Mouse (Mus musculus): ENCODE results near the gene Arl14. TPM values are rescaled to one million over a fixed set of nuclear protein-coding genes. Genes with fewer than 3 reads are reported as not detected.
A peak's percentile ranks its signal among the peaks of the same experiment; 100 is the strongest.
"Not testable (repeated sequence)": the region's sequence is repeated elsewhere in the genome, so short reads cannot be mapped to it uniquely, and the experiment has no call there.

Gene Arl14
- total RNA-seq, 2 experiments from 2014 or later: not detected

DNA sequence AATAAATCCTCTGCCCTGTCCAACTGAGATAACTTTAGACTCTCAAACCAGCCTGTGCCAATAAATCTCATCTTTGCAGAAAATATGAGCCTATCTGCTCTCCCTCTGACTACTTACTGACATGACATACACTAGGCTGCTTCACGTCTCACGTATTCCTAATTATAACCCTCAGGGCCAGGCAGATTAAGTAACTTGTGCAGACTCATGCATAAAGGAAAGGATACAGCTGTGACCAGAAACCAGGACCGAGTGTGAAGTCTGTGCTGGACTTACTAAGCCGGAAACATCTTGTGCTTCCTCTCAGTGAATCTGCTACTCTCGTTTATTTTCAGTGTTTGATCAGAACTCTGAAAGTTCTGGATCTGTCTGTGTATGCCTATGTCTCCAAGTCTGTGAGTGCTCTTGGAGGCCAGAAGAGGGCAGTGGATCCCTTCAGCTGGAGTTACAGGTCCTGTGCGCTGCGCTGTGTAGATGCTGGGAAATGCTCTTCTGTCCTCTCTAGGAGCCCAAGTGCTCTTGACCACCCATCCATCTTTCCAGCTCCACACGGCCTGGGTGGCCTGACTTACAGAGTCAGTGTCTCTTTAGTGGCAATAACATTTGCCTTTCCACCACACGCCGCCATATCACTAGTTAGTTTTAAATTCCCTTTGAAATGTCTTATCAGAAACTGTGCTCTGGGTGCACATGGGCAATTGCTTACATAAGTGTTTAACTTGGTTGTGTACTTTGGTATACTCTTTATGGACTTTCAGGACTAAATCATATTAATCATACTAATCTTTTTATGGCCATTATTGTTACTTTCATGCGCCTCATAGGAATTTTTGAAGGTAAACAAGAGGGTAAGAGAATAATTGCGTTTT is 13.5 kb upstream of the Arl14 start:
- no peak for DNase-seq (ENCODE audit: low spot score in 2 of 2)
- intact Hi-C loops (cut with DNase I): no loop called here

DNA sequence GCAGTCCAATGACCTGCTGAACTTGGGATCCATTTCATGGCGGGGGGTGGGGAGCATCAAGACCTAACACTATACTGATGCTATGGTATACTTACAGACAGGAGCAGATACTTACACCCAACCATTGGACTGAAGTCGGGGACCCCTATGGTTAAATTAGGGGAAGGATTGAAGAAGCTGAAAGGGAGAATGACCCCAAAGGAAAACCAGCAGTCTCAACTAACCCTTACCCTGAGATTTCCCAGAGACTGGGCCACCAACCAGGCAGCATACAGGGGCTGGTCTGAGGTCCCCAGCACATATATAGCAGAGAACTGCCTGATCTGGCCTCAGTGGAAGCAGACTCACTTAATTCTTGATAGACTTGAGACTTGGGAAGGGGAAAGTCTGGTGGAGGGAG is 10.0 kb upstream of the Arl14 start:
- intact Hi-C loops (cut with DNase I): no loop called here
- no peak for DNase-seq (ENCODE audit: low spot score in 2 of 2)

DNA sequence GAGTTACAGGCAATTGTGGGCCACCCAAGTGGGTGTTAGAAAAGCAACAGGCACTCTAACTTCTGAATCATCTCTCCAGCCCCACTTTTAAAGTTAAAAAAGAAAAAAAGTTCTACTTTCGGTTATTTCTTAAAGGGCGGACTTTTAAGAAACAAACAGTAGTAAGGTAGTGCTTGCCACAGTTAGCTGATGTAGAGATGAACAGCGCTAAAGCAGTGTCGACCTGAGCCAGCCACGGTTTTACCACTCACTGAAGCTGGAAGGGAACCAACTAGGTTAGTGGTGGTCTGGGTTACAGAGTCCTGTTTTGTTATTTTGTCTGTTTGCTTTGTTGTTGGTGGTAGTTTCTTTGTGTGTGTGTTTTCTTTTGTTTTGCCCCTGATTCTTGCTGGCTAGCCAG is 8.8 kb upstream of the Arl14 start:
- intact Hi-C loops (cut with DNase I): no loop called here

DNA sequence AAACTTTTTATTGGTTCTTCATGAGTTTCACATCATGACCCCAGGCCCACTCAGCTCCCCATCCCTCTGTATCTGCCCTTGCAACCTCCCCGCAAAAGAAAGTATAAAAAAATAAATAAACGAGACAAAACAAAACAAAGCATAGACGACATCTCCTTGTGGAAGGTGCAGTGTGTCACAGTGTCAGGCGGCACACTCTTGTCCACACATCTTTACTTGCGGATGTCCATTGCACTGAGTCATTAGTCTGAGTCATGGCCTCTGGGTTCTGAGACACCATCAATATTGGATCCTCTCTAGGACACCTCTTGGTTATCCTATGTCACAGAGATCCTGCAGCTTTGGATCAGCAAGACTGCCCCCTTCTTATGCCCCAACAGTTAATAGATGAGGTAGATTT is 7.7 kb upstream of the Arl14 start:
- DNase-seq (ENCODE audit: low spot score in 2 of 2): no peak
- intact Hi-C loops (cut with DNase I): no loop called here

More for the DNA sequence above, 8.8 kb upstream of the Arl14 start:
- DNase-seq (ENCODE audit: low spot score in 2 of 2): no peak

DNA sequence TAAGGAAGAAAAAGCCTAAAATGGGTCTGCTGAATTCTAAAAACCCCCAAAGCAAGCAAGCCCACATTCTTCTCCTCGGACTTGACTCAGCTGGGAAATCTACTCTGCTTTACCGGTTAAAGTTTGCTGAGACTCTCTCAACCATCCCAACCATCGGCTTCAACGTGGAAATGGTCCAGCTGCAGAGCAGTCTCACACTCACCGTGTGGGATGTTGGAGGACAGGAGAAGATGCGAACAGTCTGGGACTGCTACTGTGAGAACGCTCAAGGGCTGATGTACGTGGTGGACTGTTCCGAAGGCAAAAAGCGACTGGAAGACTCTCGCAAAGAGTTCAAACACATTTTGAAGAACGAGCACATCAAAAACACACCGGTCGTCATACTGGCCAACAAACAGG is 282 bp downstream of the Arl14 start:
- DNase-seq (ENCODE audit: low spot score in 2 of 2): no peak
- intact Hi-C loops (cut with DNase I): no loop called here

DNA sequence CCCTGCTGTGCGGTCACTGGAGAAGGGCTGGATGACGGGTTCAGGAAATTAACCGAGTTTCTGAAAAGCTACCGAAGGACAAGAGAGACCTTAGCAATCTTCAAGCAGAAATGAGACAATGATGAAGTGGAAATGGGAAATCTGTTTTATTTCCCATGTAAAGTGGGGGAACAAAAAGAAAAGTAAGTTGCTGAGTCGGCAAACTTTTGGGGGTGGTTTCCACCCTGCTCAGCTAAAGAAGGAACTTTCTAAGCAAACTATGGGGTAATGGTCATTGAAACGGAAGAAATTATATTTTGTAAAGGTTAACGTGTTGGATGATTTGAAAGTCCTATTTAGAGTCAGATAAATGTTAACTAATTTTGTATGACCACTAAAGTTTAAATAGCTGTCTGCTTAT is 768 bp downstream of the Arl14 start:
- intact Hi-C loops (cut with DNase I): no loop called here
- DNase-seq (ENCODE audit: low spot score in 2 of 2): no peak

DNA sequence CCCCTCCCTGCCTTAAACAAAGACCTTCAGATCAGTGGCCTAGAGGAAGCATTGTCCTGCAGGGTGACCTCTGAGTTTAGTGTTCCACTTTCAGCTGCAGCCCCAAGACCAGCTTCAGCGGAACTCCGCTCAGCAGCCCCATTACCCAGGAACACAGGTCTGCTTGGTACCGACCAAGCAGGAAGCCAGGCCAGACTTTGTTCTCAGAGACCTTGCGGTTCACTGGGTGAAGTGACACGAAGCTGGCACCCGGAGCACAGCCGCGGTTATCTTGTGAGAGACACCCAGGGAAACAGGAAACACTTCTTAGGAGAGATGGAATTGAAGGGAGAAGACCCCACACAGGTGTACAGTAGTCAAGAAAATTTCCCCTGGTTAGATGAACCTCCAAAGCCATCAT is 1.4 kb downstream of the Arl14 start:
- no peak for DNase-seq (ENCODE audit: low spot score in 2 of 2)
- intact Hi-C loops (cut with DNase I): no loop called here

DNA sequence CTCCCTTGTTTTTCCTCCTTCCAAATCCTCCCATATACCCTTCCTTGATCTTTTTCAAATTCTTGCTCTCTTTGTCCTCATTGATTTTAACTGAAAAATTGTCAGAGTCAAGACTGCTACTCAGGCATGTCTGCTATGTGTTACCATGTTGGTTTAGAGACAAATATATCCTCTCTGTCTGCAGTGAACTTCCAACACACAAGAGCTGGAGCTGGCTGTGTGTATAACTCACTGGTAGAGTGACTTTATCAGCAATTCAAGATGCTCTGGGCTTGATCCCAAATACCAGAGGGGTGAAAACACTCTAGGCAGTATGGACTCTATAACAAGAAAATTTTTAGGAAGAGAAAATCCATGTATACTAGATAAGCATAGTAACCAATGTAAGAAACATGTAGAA is 2.8 kb downstream of the Arl14 start:
- intact Hi-C loops (cut with DNase I): no loop called here
- no peak for DNase-seq (ENCODE audit: low spot score in 2 of 2)

DNA sequence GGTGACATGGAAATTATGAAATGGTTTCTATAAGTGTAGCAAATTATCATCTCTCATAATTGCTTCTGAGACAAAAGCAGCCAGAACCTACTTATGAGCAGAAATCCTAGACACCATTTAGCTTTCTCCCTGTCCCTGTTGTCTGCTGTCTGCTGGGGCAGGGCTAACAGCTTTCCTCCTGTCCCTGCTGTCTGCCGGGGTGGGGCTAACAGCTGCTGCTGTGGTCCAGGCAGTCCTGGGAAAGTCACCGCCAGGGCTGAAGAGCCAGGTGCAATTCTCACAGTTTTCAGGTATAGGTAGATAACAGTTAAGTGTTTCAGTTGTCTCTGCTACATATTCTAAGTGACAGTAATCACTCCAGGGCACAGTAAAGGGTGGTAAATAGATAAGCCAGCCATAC is 4.3 kb downstream of the Arl14 start:
- DNase-seq (ENCODE audit: low spot score in 2 of 2): no peak
- intact Hi-C loops (cut with DNase I): no loop called here

DNA sequence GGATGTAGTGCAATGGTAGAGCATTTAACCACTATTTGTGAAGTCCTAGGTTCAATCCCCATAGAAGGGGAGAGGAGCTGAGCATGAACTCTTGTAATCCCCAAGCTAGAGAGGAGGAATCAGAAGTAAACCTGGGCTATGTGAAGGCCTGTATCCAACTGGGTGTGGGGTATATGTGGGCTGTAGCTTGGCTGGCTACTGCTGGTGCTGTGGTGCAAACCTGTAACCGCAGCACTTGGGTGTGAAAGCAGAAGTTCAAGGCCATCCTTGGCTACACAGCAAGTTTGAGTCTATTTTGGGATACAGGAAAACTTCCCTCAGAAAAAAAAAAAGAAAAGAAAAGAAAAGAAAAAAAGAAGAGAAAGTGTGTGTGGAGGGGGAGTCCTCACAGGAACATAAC is 5.8 kb downstream of the Arl14 start:
- DNase-seq (ENCODE audit: low spot score in 2 of 2): no peak
- intact Hi-C loops (cut with DNase I): no loop called here

DNA sequence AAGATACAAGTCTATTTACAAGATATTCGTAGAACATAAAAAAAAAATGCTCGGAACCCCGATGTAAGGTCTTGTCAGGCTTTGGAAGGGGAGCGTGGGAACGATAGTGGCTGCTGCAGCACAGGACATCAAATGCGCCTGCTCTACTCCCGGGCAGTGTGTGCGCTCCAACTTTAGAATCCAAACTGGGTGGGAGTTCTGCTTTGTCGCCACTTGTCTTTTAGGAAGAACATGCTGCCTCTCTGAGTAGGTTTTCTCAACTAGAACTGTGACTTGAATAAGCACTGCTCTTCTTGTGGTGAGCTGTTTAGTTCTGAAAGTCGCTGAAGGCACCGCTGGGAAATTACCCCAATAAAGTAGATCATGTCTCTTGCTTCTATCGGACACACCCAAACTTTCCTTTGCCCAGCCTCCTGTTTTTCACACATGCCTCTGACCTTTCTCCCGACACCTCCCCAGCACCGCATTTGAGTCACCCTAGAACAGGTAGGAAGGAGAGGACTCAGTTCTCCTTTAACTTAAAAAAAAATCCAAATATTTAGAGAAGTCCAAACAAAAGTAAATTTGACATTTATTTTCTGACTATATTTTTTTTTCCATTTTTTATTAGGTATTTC is 9.4 kb downstream of the Arl14 start:
- intact Hi-C loops (cut with DNase I): no loop called here

DNA sequence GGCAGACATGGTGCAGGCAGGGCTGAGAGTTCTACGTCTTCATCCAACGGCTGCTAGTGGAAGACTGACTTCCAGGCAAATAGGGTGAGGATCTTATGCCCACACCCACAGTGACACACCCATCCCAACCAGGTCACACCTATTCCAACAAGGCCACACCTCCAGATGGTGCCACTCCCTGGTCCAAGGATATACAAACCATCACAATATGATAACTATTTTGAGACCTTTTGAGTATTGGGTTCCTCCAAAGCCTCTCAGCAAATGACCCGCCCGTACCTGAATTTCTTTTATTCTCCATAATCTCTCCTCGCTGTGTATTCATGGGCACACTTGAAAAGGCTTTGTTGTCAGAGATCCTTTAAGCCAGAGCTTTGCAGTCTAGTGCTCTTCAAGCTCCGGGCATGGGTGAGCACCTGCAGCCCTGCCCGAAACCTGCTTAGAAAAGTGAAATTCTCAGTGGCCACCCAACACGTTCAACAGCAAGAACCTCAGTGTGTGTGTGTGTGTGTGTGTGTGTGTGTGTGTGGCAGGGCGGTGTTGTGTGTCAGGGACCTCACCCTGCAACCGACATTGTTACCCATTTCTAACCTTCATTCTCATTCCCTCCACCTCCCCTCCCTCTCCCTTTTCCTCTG is 11.5 kb downstream of the Arl14 start:
- DNase-seq (ENCODE audit: low spot score in 2 of 2); intact Hi-C loops (cut with DNase I): not testable (repeated sequence)

More for the DNA sequence above, 9.4 kb downstream of the Arl14 start:
- no peak for DNase-seq (ENCODE audit: low spot score in 2 of 2)

DNA sequence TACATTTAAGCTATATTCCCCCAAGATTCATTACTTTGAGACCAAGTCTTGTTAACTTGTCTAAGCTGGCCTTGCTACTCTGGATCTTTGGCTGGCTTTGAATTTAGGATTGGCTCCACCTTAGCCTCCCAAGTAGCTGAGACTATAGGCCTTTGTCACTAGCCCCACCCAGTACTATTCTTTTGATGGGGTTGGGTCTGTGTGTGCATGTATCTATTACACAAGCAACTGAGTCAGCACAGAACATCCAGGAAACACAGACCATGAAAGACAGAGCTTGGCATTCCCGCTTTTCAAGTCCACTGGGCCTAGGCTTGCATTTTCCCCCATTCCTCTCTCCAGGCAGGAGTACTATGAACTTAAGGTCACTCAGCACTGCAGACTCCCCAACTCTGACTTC is 12.3 kb downstream of the Arl14 start:
- no peak for DNase-seq (ENCODE audit: low spot score in 2 of 2)
- intact Hi-C loops (cut with DNase I): no loop called here

DNA sequence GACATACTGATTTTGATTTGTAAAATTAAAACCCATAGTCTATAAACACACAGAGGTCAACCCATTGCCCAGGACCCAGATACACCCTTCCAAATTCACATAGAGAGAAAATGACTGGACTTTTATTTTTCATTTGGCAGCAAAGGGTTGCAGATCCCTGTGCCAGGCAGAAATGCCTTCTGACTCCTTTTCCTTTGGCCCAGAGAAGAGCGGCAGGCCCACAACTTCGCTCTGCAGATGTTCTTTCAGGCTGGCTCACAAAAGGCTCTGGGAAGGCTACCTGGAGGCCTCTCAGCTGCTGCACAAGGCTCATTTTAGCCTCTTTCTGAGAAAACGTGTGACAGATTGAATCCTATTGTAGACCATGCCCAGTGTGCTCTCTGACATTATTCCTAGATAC is 13.6 kb downstream of the Arl14 start:
- intact Hi-C loops (cut with DNase I): loop anchor here (5.0 kb wide), 1 partner anchor 246 kb away; no protein-coding TSS in a partner anchor

DNA sequence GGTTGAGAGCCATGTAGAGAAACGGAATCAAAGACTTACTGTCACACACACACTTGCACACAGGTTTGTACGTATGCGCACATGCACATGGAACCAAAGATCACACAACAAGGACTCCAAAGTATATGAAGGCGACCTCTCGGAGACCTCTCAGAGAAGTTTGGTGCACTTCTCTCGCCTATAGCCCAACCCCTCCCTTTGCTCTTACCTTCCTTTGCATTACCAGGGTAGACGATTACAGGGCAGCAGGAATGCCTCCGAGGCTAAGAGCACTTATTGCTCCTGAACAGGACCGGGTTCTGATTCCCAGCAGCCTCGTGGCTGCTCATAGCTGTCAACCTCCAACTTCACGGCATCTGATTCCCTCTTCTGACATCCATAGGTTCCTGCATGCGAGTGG is 14.3 kb downstream of the Arl14 start:
- intact Hi-C loops (cut with DNase I): loop anchor here (5.0 kb wide), 1 partner anchor 246 kb away; no protein-coding TSS in a partner anchor
- no peak for DNase-seq (ENCODE audit: low spot score in 2 of 2)

More for the DNA sequence above, 13.6 kb downstream of the Arl14 start:
- DNase-seq (ENCODE audit: low spot score in 2 of 2): no peak

DNA sequence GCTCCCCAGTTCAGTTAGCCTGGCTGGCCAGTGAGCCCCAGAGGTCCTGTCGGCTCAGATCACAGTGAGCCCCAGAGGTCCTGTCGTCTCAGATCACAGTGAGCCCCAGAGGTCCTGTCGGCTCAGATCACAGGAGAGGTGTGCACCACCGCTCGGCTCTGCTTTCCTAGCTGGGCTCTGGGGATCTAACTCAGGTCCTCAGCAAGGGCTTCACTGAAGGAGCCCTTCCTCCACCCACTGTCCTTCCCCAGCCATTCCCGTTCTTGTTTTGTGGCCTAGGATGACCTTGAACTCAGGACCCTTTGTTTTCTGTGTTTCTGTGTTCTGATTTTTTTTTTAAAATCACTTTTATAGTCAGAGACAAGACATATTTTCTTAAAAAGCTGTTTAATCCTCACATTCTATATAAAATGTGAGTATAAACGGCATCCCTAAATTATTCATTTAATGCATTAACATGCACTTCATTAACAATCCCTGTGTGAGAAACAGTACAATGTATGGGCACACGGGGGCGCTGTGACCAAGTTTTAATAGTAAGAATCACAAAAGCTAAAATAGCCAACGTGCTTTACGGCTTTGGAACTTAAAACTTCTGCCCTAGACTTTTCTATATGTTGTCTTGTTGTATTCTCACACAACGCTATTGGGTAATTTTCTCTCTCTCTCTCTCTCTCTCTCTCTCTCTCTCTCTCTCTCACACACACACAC is 16.1 kb downstream of the Arl14 start:
- DNase-seq (ENCODE audit: low spot score in 2 of 2): peak; percentile 36 to 39
- intact Hi-C loops (cut with DNase I): loop anchor here (5.0 kb wide), 1 partner anchor 244 kb away; no protein-coding TSS in a partner anchor

DNA sequence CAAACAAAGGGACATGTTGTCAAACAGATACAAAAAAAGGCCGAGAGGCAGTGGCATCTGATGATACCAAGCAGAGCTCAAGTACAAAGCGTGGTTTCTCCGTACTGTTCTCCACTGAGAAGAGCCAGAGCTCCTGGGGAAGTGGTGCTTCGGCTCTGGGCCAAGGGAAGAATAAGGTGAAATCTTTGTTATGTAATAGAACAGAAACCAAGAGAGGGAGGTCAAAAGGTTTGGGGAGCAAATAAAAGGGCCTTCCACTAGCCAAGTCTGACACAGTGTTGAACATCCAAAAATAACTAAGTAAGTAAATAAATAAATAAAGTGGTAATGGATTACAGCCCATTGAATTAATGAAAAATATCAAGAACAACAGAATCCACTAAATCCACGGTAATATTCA is 17.0 kb downstream of the Arl14 start:
- intact Hi-C loops (cut with DNase I): loop anchor here (5.0 kb wide), 1 partner anchor 243 kb away; no protein-coding TSS in a partner anchor
- DNase-seq (ENCODE audit: low spot score in 2 of 2): no peak

DNA sequence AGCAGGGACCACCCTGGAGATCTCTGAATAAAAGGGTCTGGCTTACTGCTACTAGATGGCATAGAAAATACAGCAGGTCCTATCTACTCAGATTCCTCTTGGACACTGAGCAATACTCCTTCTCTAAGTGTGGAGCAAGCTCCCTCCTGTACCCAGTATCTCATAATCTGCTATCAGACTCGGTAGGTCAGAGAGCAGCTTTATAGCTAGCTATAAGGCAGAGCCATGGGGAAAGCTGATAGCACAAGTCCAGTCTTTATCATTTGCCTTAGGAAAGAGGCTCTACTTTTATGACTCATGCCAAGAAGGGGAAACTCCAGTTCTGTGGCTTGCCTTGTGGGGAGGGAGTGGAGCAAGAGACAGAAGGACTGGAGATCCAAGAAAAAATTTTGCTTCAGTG is 18.8 kb downstream of the Arl14 start:
- intact Hi-C loops (cut with DNase I): no loop called here
- DNase-seq (ENCODE audit: low spot score in 2 of 2): no peak

DNA sequence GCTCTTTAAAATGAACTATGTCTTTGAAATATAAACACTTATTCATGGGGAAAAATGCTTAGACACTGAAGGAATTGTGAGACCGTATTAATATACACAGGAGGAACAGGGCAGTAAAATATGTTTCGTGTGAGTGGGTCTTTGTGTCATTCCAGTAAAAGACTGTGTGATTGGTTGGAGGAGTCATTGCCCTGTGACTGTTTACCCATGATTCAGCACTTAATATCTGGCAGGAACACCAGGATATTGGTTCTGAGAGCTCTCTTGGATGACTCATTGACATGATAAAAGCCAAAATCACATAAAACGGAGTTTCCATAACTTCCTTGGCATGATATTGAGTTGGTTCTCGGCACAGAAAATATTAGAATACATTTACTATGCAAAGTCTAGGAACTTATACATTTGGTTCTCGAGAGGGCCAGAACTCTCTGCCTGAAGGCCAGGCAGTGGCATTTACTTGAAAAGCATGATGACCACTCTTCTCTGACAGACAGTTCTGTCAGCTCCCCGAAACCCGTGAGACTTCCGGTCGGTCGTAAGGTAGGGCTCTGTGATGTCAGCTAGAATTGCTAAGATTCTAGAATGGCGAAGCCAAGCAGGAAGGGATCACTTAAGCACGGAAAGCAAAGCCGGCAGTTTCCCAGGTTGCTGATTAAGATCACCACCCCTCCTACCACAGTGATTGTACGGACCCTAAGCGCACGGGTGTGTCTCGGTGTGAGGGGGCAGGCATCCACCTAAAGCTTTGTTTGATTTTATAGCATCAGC is 31.1 kb downstream of the Arl14 start:
- DNase-seq (ENCODE audit: low spot score in 2 of 2): no peak
- intact Hi-C loops (cut with DNase I): no loop called here
